Mouse (Mus musculus) brain, embryonic 14.5 days (tissue): ENCODE data around the gene Phf1.

Experiments used
- CTCF ChIP-seq: fragments of 200-500 bp; IDR thresholded peaks from 2 replicates; pipeline ENCODE4 v1.5.1; 2012; ENCODE audit warnings: inconsistent platforms, mild to moderate bottlenecking, moderate library complexity, borderline replicate concordance; ENCODE audit not compliant: insufficient read depth, insufficient read length; ENCODE audit errors: extremely low read depth
- POLR2A ChIP-seq: fragments of 200-500 bp; IDR thresholded peaks from 2 replicates; pipeline ENCODE4 v1.6.1; 2012; ENCODE audit warnings: mild to moderate bottlenecking, inconsistent platforms, borderline replicate concordance; ENCODE audit not compliant: poor library complexity, insufficient read depth, insufficient read length, severe bottlenecking; ENCODE audit errors: extremely low read depth

GRCm38 (mm10) chr17:26935027-26935426 is 2.2 kb downstream of the Phf1 start:
- TF ChIP-seq POLR2A (no peak), CTCF (no peak)
